11 mouse cellular contexts compared by ENCODE assay signal in the genomic region with DNA sequence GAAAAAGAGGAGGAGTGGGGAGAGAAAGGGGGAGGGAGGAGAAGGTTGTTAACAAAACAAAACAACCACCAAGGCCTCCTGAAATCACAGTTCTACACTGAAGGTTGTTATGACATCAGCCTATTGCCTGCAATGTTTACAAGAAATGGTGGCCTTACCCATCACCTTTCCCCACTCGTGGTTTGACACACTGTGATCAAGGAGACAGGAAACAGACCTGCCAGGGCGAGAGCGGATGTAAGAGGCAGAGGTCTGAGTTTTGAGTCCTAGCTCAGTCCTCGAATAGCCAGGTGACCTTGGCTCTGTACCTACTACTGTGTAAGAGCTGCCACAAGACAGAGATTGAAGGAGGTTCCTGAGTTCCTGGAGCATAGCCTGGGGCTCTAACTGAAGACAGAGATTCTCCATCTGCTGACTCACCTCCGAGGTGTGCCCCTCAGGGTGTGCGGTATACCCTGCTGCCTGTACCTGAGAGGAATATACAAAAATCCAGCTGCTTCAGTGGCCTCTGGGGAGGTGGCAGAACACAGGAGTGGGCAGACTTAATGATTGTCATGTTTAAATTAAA.
A peak's percentile ranks its signal among the peaks of the same experiment; 100 is the strongest.
DNase-seq lines count a peak whose midpoint lies in the region; ATAC-seq lines count a peak whose summit lies in the region.
"Had no signal": no experiment of that assay in that cellular context is flagged by ENCODE, and none has a peak within 500 bp of the region (broad histone marks: within the 10 kb centered on the region; RNA-seq: fewer than 3 reads in every experiment).

No protein-coding gene starts in this region.

- no peaks in the 10 kb centered on the region for H3K9me3 ChIP-seq in kidney, embryonic 15.5 days (replicated peaks)
- no peaks in the 10 kb centered on the region for H3K9me3 ChIP-seq in hindbrain, embryonic 13.5 days
- H3K9me3 ChIP-seq in midbrain, embryonic 16.5 days (replicated peaks; ENCODE audit: control insufficient read depth, low read length, poor library complexity, severe bottlenecking), result no peaks in the 10 kb centered on the region
- H3K9me3 ChIP-seq: limb, embryonic 15.5 days; stomach, embryonic 15.5 days had no signal

- H3K36me3 ChIP-seq in kidney, embryonic 15.5 days, result no peaks in the 10 kb centered on the region
- no peaks in the 10 kb centered on the region; the same call in 1 of the 2 replicates for H3K36me3 ChIP-seq in hindbrain, embryonic 13.5 days
- no peaks in the 10 kb centered on the region for H3K36me3 ChIP-seq in midbrain, embryonic 16.5 days (ENCODE audit: control insufficient read depth, insufficient read depth, low read length)
- H3K36me3 ChIP-seq: limb, embryonic 15.5 days; stomach, embryonic 15.5 days had no signal

- H3K4me3 ChIP-seq in kidney, embryonic 15.5 days (replicated peaks), result no peak overlapping the region
- H3K4me3 ChIP-seq in hindbrain, embryonic 13.5 days, result no peak overlapping the region
- H3K4me3 ChIP-seq in midbrain, embryonic 16.5 days (ENCODE audit: low read depth, low read length), result no peak overlapping the region
- H3K4me3 ChIP-seq: limb, embryonic 15.5 days; stomach, embryonic 15.5 days had no signal

- peak; percentile 17 for DNase-seq in adrenal gland, adult 2 months
- DNase-seq in adrenal gland, adult 18-20 months (ENCODE audit: low spot score in 2 of 2), result no peak
- no peak for DNase-seq in kidney, postnatal 10 days
- no peak for DNase-seq in layer of hippocampus, postnatal 14 days (ENCODE audit: low spot score in 2 of 2)
- DNase-seq: lung, postnatal 4 days had no signal

- no peak overlapping the region for H3K9ac ChIP-seq in kidney, embryonic 15.5 days
- 0 out of 2 replicates have a peak overlapping the region, but pooled peaks have one; percentile 19 for H3K9ac ChIP-seq in hindbrain, embryonic 13.5 days
- H3K9ac ChIP-seq in midbrain, embryonic 16.5 days (ENCODE audit: low read depth, low read length), result 0 out of 2 replicates have a peak overlapping the region, but pooled peaks have one; percentile 2
- H3K9ac ChIP-seq: limb, embryonic 15.5 days; stomach, embryonic 15.5 days had no signal

- H3K27me3 ChIP-seq in kidney, embryonic 15.5 days, result 0 out of 2 replicates have a peak, but pooled peaks cover 7% of the 10 kb centered on the region
- no peaks in the 10 kb centered on the region for H3K27me3 ChIP-seq in hindbrain, embryonic 13.5 days
- H3K27me3 ChIP-seq in midbrain, embryonic 16.5 days (ENCODE audit: control insufficient read depth, insufficient read depth, low read depth, low read length), result no peaks in the 10 kb centered on the region
- H3K27me3 ChIP-seq: limb, embryonic 15.5 days; stomach, embryonic 15.5 days had no signal

- ATAC-seq in kidney, embryonic 15.5 days (replicated peaks; ENCODE audit: low FRiP score), result no peak
- ATAC-seq in hindbrain, embryonic 13.5 days (ENCODE audit: low FRiP score), result no peak
- ATAC-seq in midbrain, embryonic 16.5 days, result peak; percentile 5; the same call in 1 of the 2 replicates
- no peak for ATAC-seq in megakaryocyte progenitor cell, adult 5-6 weeks (replicated peaks; ENCODE audit: poor library complexity)

- H3K4me1 ChIP-seq in kidney, embryonic 15.5 days, result peaks cover 90% of the 10 kb centered on the region
- peaks cover 72% of the 10 kb centered on the region for H3K4me1 ChIP-seq in hindbrain, embryonic 13.5 days (replicated peaks)
- H3K4me1 ChIP-seq in midbrain, embryonic 16.5 days (ENCODE audit: control insufficient read depth, insufficient read depth, low read length), result peaks cover 24% of the 10 kb centered on the region

- no peak overlapping the region for H3K4me2 ChIP-seq in kidney, embryonic 15.5 days
- H3K4me2 ChIP-seq in hindbrain, embryonic 13.5 days, result no peak overlapping the region
- no peak overlapping the region for H3K4me2 ChIP-seq in midbrain, embryonic 16.5 days (ENCODE audit: low read length)
- H3K4me2 ChIP-seq: limb, embryonic 15.5 days; stomach, embryonic 15.5 days had no signal

- peak overlapping the region; percentile 85 for H3K27ac ChIP-seq in kidney, embryonic 15.5 days
- peak overlapping the region; percentile 75 for H3K27ac ChIP-seq in hindbrain, embryonic 13.5 days
- peak overlapping the region; percentile 48; the same call in 1 of the 2 replicates for H3K27ac ChIP-seq in midbrain, embryonic 16.5 days (ENCODE audit: low read length)
- H3K27ac ChIP-seq: limb, embryonic 15.5 days; stomach, embryonic 15.5 days had no signal

- WGBS in kidney, embryonic 15.5 days, result 54% methylated on average over 6 of the region's 6 CpGs
- 33% methylated on average over 6 of the region's 6 CpGs for WGBS in hindbrain, embryonic 13.5 days
- WGBS in midbrain, embryonic 16.5 days, result 34% methylated on average over 6 of the region's 6 CpGs
